Mouse (Mus musculus): Measurements from ENCODE around the gene Ppp6c.

DNA sequence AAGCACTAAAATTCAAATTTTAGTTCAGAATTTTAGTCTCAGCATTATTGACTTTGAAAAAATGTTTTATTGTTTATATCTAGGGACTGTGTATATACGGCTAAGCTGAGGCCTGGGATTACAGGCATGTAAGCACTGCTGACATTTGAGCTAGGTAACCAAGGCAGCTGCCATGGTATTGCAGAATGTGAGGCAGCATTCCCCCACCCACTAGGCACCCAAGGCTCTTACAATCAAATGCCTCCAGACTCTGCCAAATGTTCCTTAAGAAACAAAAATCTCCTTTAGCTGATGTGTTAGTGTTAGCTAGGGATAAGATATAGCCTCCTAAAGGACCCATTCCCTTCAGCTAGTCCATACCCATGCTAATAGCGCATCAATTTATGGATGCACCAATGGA lies 42.7 kb downstream of the Ppp6c start:
- TF ChIP-seq POLR2A (IDR thresholded peaks at IDR 0.05; ENCODE audit: borderline replicate concordance, insufficient read depth, low read length) (no peak), CTCF (IDR thresholded peaks at IDR 0.05; ENCODE audit: borderline replicate concordance, insufficient read depth, low read depth, low read length) (no peak)
